Mouse (Mus musculus) embryonic facial prominence, embryonic 12.5 days (tissue): ENCODE results near the gene Gm26727. TPM values are rescaled to one million over a fixed set of nuclear protein-coding genes. Genes with fewer than 3 reads are reported as not detected.

Experiments
- polyA plus RNA-seq: library from polyadenylated mRNA; unstranded; fragments of >200 nt; fragmentation: Nextera tagmentation; extraction: Ambion mirVana; gene quantifications from 2 replicates; pipeline ENCODE4 v1.2.1, GENCODE M21; 2016

The Gm26727 gene
- polyA plus RNA-seq, 1 experiment from 2014 or later, result not detected

Other genes starting within 250 kb of the Gm26727 start
- gene Gm21830, start 19.5 kb downstream of the Gm26727 start, polyA plus RNA-seq, result not detected in 2 replicates
- 0.01 TPM in 1 of 2 replicates, not detected in the other for gene Xirp2, start 12.8 kb upstream of the Gm26727 start, polyA plus RNA-seq
- gene B3galt1, start 132.7 kb upstream of the Gm26727 start, polyA plus RNA-seq, result 11.9 and 14.2 TPM in 2 replicates